Mouse (Mus musculus): ENCODE data around the gene Herpud1. TPM values are rescaled to one million over a fixed set of nuclear protein-coding genes. Genes with fewer than 3 reads are reported as not detected.

Herpud1 gene
- polyA plus RNA-seq (2012; rRNA removed): 56.0 and 69.9 TPM in 2 replicates

GRCm38 (mm10) chr8:94386214-94387026 lies at the start of gene Herpud1:
Herpud1 (plus strand) TSS chr8:94386438.
- TF ChIP-seq CTCF (IDR thresholded peaks at IDR 0.05; ENCODE audit: borderline replicate concordance, extremely low read depth, insufficient read depth, insufficient read length) (no peak), POLR2A (IDR thresholded peaks at IDR 0.05; ENCODE audit: borderline replicate concordance, extremely low read depth, insufficient read depth, insufficient read length, poor library complexity, severe bottlenecking) (peak; percentile 91)
- peak; percentile 98 for DNase-seq (ENCODE audit: low read depth)

DNA sequence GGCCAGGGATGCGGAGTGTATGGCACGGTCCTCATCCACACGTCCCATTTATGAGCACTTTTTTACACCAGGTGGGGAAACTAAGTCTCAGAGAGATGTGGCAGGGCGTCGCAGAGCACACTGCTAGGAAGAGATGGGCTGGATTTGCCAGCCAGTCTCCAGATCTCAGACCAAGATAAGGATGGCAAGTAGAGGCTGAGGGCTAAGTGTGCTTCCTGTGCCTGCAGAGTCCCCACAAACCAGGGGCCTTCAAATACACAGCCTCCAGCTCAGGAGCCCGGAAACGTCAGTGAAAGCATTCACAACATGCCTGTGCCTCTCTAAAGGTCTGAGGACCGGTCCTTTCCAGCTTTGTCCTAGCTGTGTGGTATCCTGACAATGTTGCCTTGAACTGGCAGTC lies 48.7 kb upstream of the Herpud1 start:
- DNase-seq (ENCODE audit: low read depth): no peak
- TF ChIP-seq CTCF (IDR thresholded peaks at IDR 0.05; ENCODE audit: borderline replicate concordance, extremely low read depth, insufficient read depth, insufficient read length) (no peak), POLR2A (IDR thresholded peaks at IDR 0.05; ENCODE audit: borderline replicate concordance, extremely low read depth, insufficient read depth, insufficient read length, poor library complexity, severe bottlenecking) (no peak)

DNA sequence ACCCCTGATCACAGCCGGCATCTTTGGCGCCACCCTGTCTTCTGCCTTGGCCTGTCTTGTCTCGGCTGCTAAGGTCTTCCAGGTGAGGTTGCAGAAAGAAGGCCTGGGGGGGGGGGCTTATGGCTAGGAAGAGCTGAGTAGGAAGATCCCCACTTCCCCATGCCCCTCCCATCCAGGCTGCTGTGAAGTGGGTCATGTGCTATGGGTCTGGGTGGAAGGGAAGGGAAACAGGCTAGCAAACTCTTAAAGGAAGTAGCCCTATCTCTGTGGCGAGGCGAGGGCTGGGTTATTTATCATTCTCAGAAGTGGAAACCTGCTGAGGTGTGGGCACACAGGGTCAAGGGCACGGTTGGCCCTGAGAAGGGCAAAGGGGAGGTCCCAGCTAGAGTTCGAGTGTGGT lies 45.4 kb upstream of the Herpud1 start:
- DNase-seq (ENCODE audit: low read depth): no peak
- no peak for TF ChIP-seq POLR2A (IDR thresholded peaks at IDR 0.05; ENCODE audit: borderline replicate concordance, extremely low read depth, insufficient read depth, insufficient read length, poor library complexity, severe bottlenecking)
- no peak for TF ChIP-seq CTCF (IDR thresholded peaks at IDR 0.05; ENCODE audit: borderline replicate concordance, extremely low read depth, insufficient read depth, insufficient read length)

DNA sequence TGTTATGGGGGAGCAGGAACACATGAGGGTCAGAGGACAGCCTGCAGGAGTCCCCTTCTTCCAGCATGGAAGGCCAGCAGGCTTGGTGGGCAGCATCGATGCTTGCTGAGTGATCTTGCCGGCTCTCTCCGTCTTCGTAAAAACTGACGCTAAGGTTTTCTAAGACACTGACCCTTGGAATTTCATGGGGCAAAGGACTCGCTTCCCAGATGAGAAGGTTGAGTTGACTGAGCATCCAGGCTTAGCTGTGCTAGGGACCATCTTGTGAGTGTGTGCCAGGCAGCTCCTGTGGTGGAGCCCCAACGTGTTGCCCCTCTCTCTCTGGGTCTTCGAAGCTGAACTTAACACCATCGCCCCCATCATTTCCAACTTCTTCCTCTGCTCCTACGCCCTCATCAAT lies 43.5 kb upstream of the Herpud1 start:
- TF ChIP-seq POLR2A (IDR thresholded peaks at IDR 0.05; ENCODE audit: borderline replicate concordance, extremely low read depth, insufficient read depth, insufficient read length, poor library complexity, severe bottlenecking) (no peak), CTCF (IDR thresholded peaks at IDR 0.05; ENCODE audit: borderline replicate concordance, extremely low read depth, insufficient read depth, insufficient read length) (no peak)
- no peak for DNase-seq (ENCODE audit: low read depth)

GRCm38 (mm10) chr8:94343290-94343689 lies 42.9 kb upstream of the Herpud1 start:
- TF ChIP-seq CTCF (IDR thresholded peaks at IDR 0.05; ENCODE audit: borderline replicate concordance, extremely low read depth, insufficient read depth, insufficient read length) (peak; percentile 81; the same call in 1 of the 2 replicates), POLR2A (IDR thresholded peaks at IDR 0.05; ENCODE audit: borderline replicate concordance, extremely low read depth, insufficient read depth, insufficient read length, poor library complexity, severe bottlenecking) (no peak)
- peak; percentile 77 for DNase-seq (ENCODE audit: low read depth)

- DNase-seq (ENCODE audit: low read depth): no peak
- TF ChIP-seq POLR2A (IDR thresholded peaks at IDR 0.05; ENCODE audit: borderline replicate concordance, extremely low read depth, insufficient read depth, insufficient read length, poor library complexity, severe bottlenecking): no peak
- TF ChIP-seq CTCF (IDR thresholded peaks at IDR 0.05; ENCODE audit: borderline replicate concordance, extremely low read depth, insufficient read depth, insufficient read length): no peak
Observed at GRCm38 (mm10) chr8:94343778-94344320, 42.4 kb upstream of the Herpud1 start.

DNA sequence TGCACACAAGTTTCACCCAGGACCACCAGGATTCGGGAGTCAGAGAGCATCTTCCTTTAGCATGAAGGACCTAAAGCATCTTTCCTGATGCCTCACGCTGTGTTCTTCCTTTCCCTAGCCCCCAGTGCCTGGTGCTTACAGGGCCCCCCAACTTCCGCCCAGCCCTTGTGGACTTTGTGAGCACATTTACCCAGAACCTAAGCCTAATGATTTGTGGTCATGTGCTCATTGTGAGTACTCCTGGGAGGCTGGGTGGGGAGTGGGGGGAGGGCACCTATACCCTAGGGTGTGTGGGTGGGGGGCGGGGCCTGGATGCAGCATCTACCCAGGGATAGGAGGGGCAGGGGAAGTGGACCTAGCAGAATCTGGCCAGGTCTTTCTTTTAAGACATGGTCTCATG lies 40.6 kb upstream of the Herpud1 start:
- no peak for DNase-seq (ENCODE audit: low read depth)
- no peak for TF ChIP-seq POLR2A (IDR thresholded peaks at IDR 0.05; ENCODE audit: borderline replicate concordance, extremely low read depth, insufficient read depth, insufficient read length, poor library complexity, severe bottlenecking)
- no peak for TF ChIP-seq CTCF (IDR thresholded peaks at IDR 0.05; ENCODE audit: borderline replicate concordance, extremely low read depth, insufficient read depth, insufficient read length)

- no peak for DNase-seq (ENCODE audit: low read depth)
Observed at GRCm38 (mm10) chr8:94346264-94346663, 40.0 kb upstream of the Herpud1 start.

DNA sequence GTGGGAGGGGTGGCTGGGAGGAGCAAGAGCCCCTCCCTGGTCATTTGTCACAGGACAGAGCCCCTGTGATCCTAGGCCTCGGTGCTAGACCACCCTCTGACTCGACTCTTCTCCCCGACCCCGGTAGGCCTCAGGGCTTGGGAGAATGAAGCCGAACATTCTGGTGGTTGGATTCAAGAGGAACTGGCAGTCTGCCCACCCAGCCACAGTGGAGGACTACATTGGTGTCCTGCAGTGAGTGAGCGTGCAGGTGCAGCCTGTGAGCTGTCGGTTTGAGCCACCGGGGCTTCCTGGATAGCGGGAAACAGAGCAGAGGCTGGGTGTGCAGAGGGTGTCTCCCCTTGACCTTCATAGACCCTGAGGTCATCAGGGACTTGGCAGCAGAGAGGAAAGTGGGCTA lies 37.8 kb upstream of the Herpud1 start:
- TF ChIP-seq POLR2A (IDR thresholded peaks at IDR 0.05; ENCODE audit: borderline replicate concordance, extremely low read depth, insufficient read depth, insufficient read length, poor library complexity, severe bottlenecking) (no peak), CTCF (IDR thresholded peaks at IDR 0.05; ENCODE audit: borderline replicate concordance, extremely low read depth, insufficient read depth, insufficient read length) (no peak)
- no peak for DNase-seq (ENCODE audit: low read depth)

More at GRCm38 (mm10) chr8:94346264-94346663, 40.0 kb upstream of the Herpud1 start:
- no peak for TF ChIP-seq POLR2A (IDR thresholded peaks at IDR 0.05; ENCODE audit: borderline replicate concordance, extremely low read depth, insufficient read depth, insufficient read length, poor library complexity, severe bottlenecking)
- TF ChIP-seq CTCF (IDR thresholded peaks at IDR 0.05; ENCODE audit: borderline replicate concordance, extremely low read depth, insufficient read depth, insufficient read length): no peak

- no peak for TF ChIP-seq POLR2A (IDR thresholded peaks at IDR 0.05; ENCODE audit: borderline replicate concordance, extremely low read depth, insufficient read depth, insufficient read length, poor library complexity, severe bottlenecking)
- no peak for TF ChIP-seq CTCF (IDR thresholded peaks at IDR 0.05; ENCODE audit: borderline replicate concordance, extremely low read depth, insufficient read depth, insufficient read length)
- no peak for DNase-seq (ENCODE audit: low read depth)
Observed at GRCm38 (mm10) chr8:94354069-94354531, 32.1 kb upstream of the Herpud1 start.

- no peak for DNase-seq (ENCODE audit: low read depth)
- TF ChIP-seq CTCF (IDR thresholded peaks at IDR 0.05; ENCODE audit: borderline replicate concordance, extremely low read depth, insufficient read depth, insufficient read length) (no peak), POLR2A (IDR thresholded peaks at IDR 0.05; ENCODE audit: borderline replicate concordance, extremely low read depth, insufficient read depth, insufficient read length, poor library complexity, severe bottlenecking) (no peak)
Observed at GRCm38 (mm10) chr8:94354571-94354970, 31.7 kb upstream of the Herpud1 start.
